Mouse (Mus musculus) limb, embryonic 12.5 days (tissue): Measurements from ENCODE around the gene Camta1. TPM values are rescaled to one million over a fixed set of nuclear protein-coding genes. Genes with fewer than 3 reads are reported as not detected.

Source experiments
- ATAC-seq: fragments of 200-750 bp; cut with Nextera tagmentation; 2 replicates; pipeline ENCODE4 v1.8.0; 2017; ENCODE audit warnings: low read depth, moderate TSS enrichment; ENCODE audit not compliant: insufficient number of reproducible peaks, insufficient read depth, low FRiP score, low TSS enrichment
- H3K27ac ChIP-seq: fragments of 300-500 bp; sonication (generic); 2 replicates; pipeline ENCODE4 v1.5.1; 2016; ENCODE audit warnings: mild to moderate bottlenecking, moderate library complexity
- H3K27me3 ChIP-seq: fragments of 300-500 bp; sonication (generic); 2 replicates; pipeline ENCODE4 v1.6.1; 2016; ENCODE audit warnings: mild to moderate bottlenecking, moderate library complexity
- H3K36me3 ChIP-seq: fragments of 300-500 bp; sonication (generic); 2 replicates; pipeline ENCODE4 v1.6.1; 2016; ENCODE audit warnings: mild to moderate bottlenecking, moderate library complexity
- H3K4me1 ChIP-seq: fragments of 300-500 bp; sonication (generic); replicated peaks from 2 replicates; pipeline ENCODE4 v1.6.1; 2016
- H3K4me2 ChIP-seq: fragments of 300-500 bp; sonication (generic); 2 replicates; pipeline ENCODE4 v1.6.1; 2016; ENCODE audit warnings: mild to moderate bottlenecking, moderate library complexity
- H3K4me3 ChIP-seq: fragments of 300-500 bp; sonication (generic); replicated peaks from 2 replicates; pipeline ENCODE4 v1.5.1; 2016; ENCODE audit warnings: mild to moderate bottlenecking
- H3K9ac ChIP-seq: fragments of 300-500 bp; sonication (generic); replicated peaks from 2 replicates; pipeline ENCODE4 v1.6.1; 2016; ENCODE audit warnings: mild to moderate bottlenecking, moderate library complexity
- H3K9me3 ChIP-seq: fragments of 300-500 bp; sonication (generic); 2 replicates; pipeline ENCODE4 v1.6.1; 2016; ENCODE audit warnings: mild to moderate bottlenecking, moderate library complexity
- WGBS: fragments of 180-500 bp; shearing (Covaris S2); methylation state at CpG from one replicate; pipeline ENCODE4 v1.1.7; 2016; 5-methylcytosine and 5-hydroxymethylcytosine counted together
- polyA plus RNA-seq: library from polyadenylated mRNA; unstranded; fragments of >200 nt; fragmentation: Nextera tagmentation; extraction: Ambion mirVana; gene quantifications from 2 replicates; pipeline ENCODE4 v1.2.1, GENCODE M21; 2016

Camta1 gene
- polyA plus RNA-seq, 1 experiment from 2014 or later: 106 TPM

- Histone ChIP-seq H3K9ac (no peak overlapping the region), H3K36me3 (no peaks in the 10 kb centered on the region), H3K4me2 (no peak overlapping the region), H3K4me3 (no peak overlapping the region), H3K9me3 (no peaks in the 10 kb centered on the region), H3K27me3 (no peaks in the 10 kb centered on the region; the same call in 1 of the 2 replicates), H3K27ac (no peak overlapping the region), H3K4me1 (peaks cover 9% of the 10 kb centered on the region)
- WGBS: 84% methylated on average over 8 of the region's 8 CpGs
- ATAC-seq: no peak
Observed at GRCm38 (mm10) chr4:151310773-151311172, 550.9 kb downstream of the Camta1 start.

- Histone ChIP-seq H3K36me3 (no peaks in the 10 kb centered on the region), H3K9me3 (no peaks in the 10 kb centered on the region), H3K4me3 (no peak overlapping the region), H3K27ac (no peak overlapping the region), H3K9ac (no peak overlapping the region), H3K4me1 (peaks cover 9% of the 10 kb centered on the region), H3K27me3 (no peaks in the 10 kb centered on the region; the same call in 1 of the 2 replicates), H3K4me2 (no peak overlapping the region)
- 35% methylated on average over 12 of the region's 12 CpGs for WGBS
- no peak for ATAC-seq
Observed at GRCm38 (mm10) chr4:151310056-151310685, 551.5 kb downstream of the Camta1 start.

- no peaks in the 10 kb centered on the region for H3K9me3 ChIP-seq
- H3K36me3 ChIP-seq: no peaks in the 10 kb centered on the region
- no peak for ATAC-seq
- no peak overlapping the region for H3K4me3 ChIP-seq
- peaks cover 28% of the 10 kb centered on the region for H3K4me1 ChIP-seq
- no peak overlapping the region for H3K4me2 ChIP-seq
- H3K27ac ChIP-seq: no peak overlapping the region
- no peak overlapping the region for H3K9ac ChIP-seq
- WGBS: 74% methylated on average over 11 of the region's 11 CpGs
- H3K27me3 ChIP-seq: no peaks in the 10 kb centered on the region; the same call in 1 of the 2 replicates
Observed at GRCm38 (mm10) chr4:151306890-151307289, 554.8 kb downstream of the Camta1 start.

- H3K4me1 ChIP-seq: peaks cover 31% of the 10 kb centered on the region
- H3K9ac ChIP-seq: no peak overlapping the region
- ATAC-seq: no peak
- no peak overlapping the region for H3K27ac ChIP-seq
- H3K9me3 ChIP-seq: no peaks in the 10 kb centered on the region
- peaks cover 2% of the 10 kb centered on the region; the same call in 1 of the 2 replicates for H3K27me3 ChIP-seq
- no peaks in the 10 kb centered on the region for H3K36me3 ChIP-seq
- 49% methylated on average over 11 of the region's 11 CpGs for WGBS
- H3K4me3 ChIP-seq: no peak overlapping the region
- H3K4me2 ChIP-seq: no peak overlapping the region
Observed at GRCm38 (mm10) chr4:151306311-151306765, 555.3 kb downstream of the Camta1 start.

GRCm38 (mm10) chr4:151305761-151306160, 555.9 kb downstream of the Camta1 start:
- Histone ChIP-seq H3K4me1 (peaks cover 32% of the 10 kb centered on the region), H3K9me3 (no peaks in the 10 kb centered on the region), H3K4me3 (no peak overlapping the region), H3K9ac (no peak overlapping the region), H3K4me2 (no peak overlapping the region), H3K36me3 (no peaks in the 10 kb centered on the region), H3K27me3 (peaks cover 7% of the 10 kb centered on the region), H3K27ac (no peak overlapping the region)
- 86% methylated on average over 6 of the region's 6 CpGs for WGBS
- no peak for ATAC-seq

- Histone ChIP-seq H3K4me2 (no peak overlapping the region), H3K9me3 (no peaks in the 10 kb centered on the region), H3K27ac (no peak overlapping the region), H3K36me3 (no peaks in the 10 kb centered on the region), H3K9ac (no peak overlapping the region), H3K4me1 (peaks cover 30% of the 10 kb centered on the region), H3K27me3 (peaks cover 21% of the 10 kb centered on the region), H3K4me3 (no peak overlapping the region)
- 89% methylated on average over 3 of the region's 3 CpGs for WGBS
- no peak for ATAC-seq
Observed at GRCm38 (mm10) chr4:151303931-151304330, 557.7 kb downstream of the Camta1 start.

GRCm38 (mm10) chr4:151303436-151303835, 558.2 kb downstream of the Camta1 start:
- 71% methylated on average over 5 of the region's 5 CpGs for WGBS
- Histone ChIP-seq H3K27ac (no peak overlapping the region), H3K36me3 (no peaks in the 10 kb centered on the region), H3K4me3 (no peak overlapping the region), H3K27me3 (peaks cover 21% of the 10 kb centered on the region), H3K9me3 (no peaks in the 10 kb centered on the region), H3K4me1 (peaks cover 30% of the 10 kb centered on the region), H3K4me2 (no peak overlapping the region), H3K9ac (no peak overlapping the region)
- ATAC-seq: no peak

- 38% methylated on average over 11 of the region's 11 CpGs for WGBS
- H3K4me2 ChIP-seq: no peak overlapping the region
Observed at GRCm38 (mm10) chr4:151302195-151303126, 559.2 kb downstream of the Camta1 start.

GRCm38 (mm10) chr4:151301337-151301736, 560.3 kb downstream of the Camta1 start:
- no peaks in the 10 kb centered on the region for H3K36me3 ChIP-seq
- H3K9me3 ChIP-seq: no peaks in the 10 kb centered on the region
- H3K27ac ChIP-seq: no peak overlapping the region
- no peak overlapping the region for H3K4me3 ChIP-seq
- 25% methylated on average over 9 of the region's 9 CpGs for WGBS
- peaks cover 30% of the 10 kb centered on the region for H3K4me1 ChIP-seq
- no peak overlapping the region for H3K4me2 ChIP-seq
- no peak overlapping the region for H3K9ac ChIP-seq
- H3K27me3 ChIP-seq: peaks cover 21% of the 10 kb centered on the region
- no peak for ATAC-seq

More at GRCm38 (mm10) chr4:151302195-151303126, 559.2 kb downstream of the Camta1 start:
- Histone ChIP-seq H3K9ac (no peak overlapping the region), H3K27me3 (peaks cover 21% of the 10 kb centered on the region), H3K9me3 (no peaks in the 10 kb centered on the region), H3K4me3 (no peak overlapping the region), H3K27ac (peak overlapping the region; percentile 73), H3K36me3 (no peaks in the 10 kb centered on the region), H3K4me1 (peaks cover 30% of the 10 kb centered on the region)
- ATAC-seq: peak; percentile 65

GRCm38 (mm10) chr4:151300706-151301105, 561.0 kb downstream of the Camta1 start:
- Histone ChIP-seq H3K27me3 (peaks cover 21% of the 10 kb centered on the region), H3K9me3 (no peaks in the 10 kb centered on the region), H3K4me3 (no peak overlapping the region), H3K9ac (no peak overlapping the region), H3K4me2 (no peak overlapping the region; the same call in 1 of the 2 replicates), H3K27ac (no peak overlapping the region), H3K4me1 (peaks cover 30% of the 10 kb centered on the region), H3K36me3 (no peaks in the 10 kb centered on the region)
- 18% methylated on average over 15 of the region's 15 CpGs for WGBS
- no peak for ATAC-seq

GRCm38 (mm10) chr4:151295515-151296203, 566.0 kb downstream of the Camta1 start:
- WGBS: 79% methylated on average over 13 of the region's 13 CpGs
- H3K4me1 ChIP-seq: peaks cover 5% of the 10 kb centered on the region; the same call in 1 of the 2 replicates
- no peaks in the 10 kb centered on the region for H3K9me3 ChIP-seq
- H3K27ac ChIP-seq: no peak overlapping the region
- H3K36me3 ChIP-seq: no peaks in the 10 kb centered on the region
- no peak overlapping the region for H3K4me2 ChIP-seq
- H3K9ac ChIP-seq: no peak overlapping the region
- H3K4me3 ChIP-seq: no peak overlapping the region
- no peak for ATAC-seq
- peaks cover 14% of the 10 kb centered on the region for H3K27me3 ChIP-seq
